Mouse (Mus musculus): ENCODE data around the gene Tmem14a.

DNA sequence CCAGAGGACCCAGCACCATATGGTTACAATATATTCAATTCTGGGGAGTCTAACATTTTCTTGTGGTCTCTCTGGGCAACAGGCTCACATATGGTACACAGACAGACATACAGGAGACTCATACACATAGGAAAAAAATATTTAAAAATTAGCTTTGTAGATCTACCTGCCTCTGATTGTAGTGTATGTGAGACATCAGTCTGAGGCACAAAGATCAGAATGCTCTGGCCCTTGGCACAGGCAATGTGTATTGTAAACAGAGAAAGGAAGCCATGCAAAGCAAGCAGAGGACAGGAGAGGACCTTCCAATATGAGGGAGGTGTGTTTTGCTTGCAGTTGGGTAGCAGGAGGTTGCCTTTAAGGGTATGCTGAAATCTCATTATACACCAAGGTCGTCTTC, 14.1 kb downstream of the Tmem14a start:
- TF ChIP-seq GATA1 (IDR thresholded peaks at IDR 0.05; ENCODE audit: borderline replicate concordance, low read length) = no peak
- no peak for TF ChIP-seq CTCF (IDR thresholded peaks at IDR 0.05; ENCODE audit: low read depth, low read length)
- no peak for TF ChIP-seq TAL1 (conservative IDR thresholded peaks at IDR 0.05; ENCODE audit: low read depth, low read length)
